Mouse (Mus musculus): Measurements from ENCODE around the gene Snrnp200.
"Not testable (repeated sequence)": the region's sequence is repeated elsewhere in the genome, so short reads cannot be mapped to it uniquely, and the experiment has no call there.

The Snrnp200 gene

DNA sequence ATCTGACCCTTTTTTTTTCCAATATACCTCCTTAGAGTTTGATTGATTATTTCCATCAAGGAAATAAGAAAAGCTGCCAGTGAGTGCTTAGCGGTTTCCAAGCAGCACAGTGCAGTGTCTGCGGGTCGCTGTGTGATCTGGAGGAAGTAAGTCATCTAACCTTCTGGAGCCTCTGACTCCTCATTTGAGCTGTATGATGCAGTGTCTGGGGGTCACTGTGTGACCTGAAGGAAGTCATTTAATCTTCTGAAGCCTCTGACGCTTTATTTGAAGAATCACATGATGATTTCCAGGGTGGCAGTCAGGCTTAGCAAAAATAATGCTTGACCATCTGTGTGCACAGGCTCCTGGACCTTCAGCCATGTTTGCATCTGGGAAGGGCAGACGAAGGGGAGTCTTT is 44.6 kb downstream of the Snrnp200 start:
- no peak for DNase-seq (ENCODE audit: extremely low read depth, low read depth, low spot score)

DNA sequence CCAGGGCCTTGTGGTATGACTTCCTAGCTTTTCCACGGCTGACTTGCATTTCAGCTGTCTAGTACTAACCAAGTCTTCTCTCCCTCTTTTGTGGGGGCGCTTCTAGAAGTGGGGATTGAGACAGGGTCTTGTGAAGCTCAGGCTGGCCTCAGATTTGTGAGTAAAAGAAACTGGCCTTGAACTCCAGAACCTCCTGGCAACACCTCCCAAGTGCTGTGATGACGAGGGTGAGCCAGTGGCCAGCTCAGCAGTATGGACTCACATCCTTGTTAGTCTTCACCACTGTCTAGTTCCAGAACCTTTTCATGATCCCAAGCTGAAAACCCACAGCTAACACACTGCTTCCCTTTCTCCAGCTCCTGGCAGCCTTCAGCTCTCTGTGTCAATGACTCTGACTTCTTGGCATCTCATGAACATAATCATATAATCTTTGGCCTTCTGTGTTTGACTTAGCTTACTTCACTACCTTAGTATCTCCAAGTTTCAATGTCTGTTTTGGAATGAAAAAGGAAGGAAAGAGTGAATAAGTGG is 46.5 kb downstream of the Snrnp200 start:
- DNase-seq (ENCODE audit: extremely low read depth, low read depth, low spot score) = no peak

DNA sequence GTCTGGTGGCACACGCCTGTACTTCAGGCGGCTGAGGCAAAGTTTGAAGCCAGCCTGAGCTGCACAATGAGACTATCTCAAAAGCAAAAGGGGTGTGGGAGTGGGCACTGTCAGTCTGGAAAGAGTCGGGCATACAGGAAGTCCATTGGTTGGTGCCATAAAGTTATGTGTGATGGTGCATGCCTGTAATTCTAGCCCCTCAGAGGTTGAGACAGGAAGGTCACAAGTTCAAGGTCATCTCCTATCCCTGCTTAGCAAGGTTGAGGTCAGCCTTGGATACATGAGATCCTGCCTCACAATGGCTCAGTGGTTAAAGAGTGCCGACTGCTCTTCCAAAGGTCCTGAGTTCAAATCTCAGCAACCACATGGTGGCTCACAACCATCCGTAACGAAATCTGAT is 47.1 kb downstream of the Snrnp200 start:
- no peak for DNase-seq (ENCODE audit: extremely low read depth, low read depth, low spot score)

DNA sequence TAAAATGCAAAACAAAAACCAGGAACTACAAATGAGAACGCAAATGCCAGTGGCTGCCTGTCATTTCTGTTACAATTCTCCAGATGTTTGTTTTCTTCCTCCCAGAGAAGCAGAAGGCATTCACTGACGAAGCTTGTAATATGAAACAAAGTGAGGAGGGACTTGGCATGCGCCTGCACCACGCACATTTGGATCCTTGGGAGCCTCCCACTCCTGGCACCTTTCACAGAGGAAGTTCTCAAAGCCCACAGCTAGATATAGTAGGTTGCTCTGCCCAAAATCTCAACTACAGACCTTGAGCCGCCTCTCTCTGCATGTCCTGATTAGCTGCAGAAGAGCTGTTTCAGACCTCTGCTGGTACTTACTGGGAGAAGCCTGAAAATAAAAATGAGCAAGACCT is 51.2 kb downstream of the Snrnp200 start:
- no peak for DNase-seq (ENCODE audit: extremely low read depth, low read depth, low spot score)

DNA sequence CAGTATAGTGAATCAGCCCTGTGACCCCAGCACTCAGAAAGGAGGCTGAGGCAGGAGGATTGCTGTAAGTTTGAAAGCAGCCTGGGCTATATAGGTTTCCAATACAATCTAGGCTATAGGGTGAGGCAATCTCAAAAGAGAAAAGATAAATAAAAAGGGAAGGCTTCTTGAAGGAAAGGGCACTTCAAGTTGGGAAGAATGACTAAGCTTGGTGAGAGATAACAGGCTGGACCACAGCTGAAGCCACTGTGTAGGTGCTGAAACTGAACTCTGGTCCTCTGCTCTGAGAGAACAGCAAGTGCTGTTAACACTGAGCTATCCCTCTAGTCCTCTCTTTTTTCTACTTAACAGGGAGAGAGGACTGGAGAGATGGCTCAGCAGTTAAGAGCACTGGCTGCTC is 54.3 kb downstream of the Snrnp200 start:
- DNase-seq (ENCODE audit: extremely low read depth, low read depth, low spot score) = no peak

DNA sequence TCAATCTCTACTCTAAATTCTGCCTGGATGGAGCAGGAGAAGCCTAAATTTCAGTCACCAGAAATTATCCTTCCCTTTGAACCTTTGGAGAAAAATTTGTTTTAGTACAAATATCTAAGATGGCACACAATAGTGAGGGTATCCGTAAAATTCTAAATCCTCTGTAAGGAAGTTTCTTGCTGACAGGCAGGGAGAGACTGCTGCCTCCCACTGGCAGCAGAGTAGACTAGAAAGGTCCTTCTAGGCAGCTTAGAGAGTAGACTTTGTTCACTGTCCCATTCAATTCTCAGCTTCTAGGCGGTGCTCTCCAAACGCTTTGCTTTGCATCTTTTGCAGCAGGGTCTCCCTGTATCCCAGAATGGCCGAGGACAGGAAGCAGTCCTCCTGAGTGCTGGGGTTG is 59.7 kb downstream of the Snrnp200 start:
- no peak for DNase-seq (ENCODE audit: extremely low read depth, low read depth, low spot score)

DNA sequence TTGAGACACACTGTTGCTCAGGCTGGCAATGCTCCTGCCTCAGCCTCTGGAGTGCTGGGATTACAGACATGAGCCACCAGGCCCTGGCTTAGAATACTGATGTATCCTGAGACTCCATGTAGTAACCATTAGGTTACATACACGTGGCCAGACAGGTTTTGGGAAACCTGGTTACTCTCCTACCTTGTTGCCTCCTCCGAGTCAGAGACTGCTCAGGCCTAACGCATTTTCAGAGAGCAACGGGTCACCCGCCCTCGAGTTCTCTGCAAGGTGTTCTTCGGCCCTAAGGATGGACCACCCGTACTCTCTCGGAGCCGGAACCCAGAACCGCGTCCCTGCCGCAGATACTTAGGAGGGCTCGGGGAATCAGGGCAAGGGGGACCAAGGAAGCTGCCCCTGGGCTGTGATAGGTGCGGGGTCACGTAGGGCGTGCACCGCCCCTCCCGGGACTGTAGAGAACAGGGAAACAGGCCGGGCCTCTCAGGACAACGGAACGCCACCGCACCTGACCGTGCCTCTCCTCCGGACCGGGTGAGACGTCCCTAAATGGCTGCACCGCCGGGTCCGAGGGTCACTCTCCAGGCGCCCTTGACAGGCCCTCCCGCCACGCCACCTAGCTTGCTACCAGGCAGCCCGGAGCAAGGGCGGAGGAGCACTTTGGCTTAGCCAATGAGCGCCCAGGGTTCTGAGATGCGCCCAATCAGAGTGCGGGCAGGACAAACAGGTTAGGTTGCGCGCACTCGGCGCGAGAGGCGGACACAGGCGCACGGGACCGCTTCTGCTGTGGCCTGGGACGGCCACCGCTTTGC is 61.5 kb downstream of the Snrnp200 start, which contains the start of gene Stard7:
Gene Stard7 (plus strand): TSS at position 728 of the 809 bp plus-strand sequence.
- peak; percentile 73 for DNase-seq (ENCODE audit: extremely low read depth, low read depth, low spot score)

DNA sequence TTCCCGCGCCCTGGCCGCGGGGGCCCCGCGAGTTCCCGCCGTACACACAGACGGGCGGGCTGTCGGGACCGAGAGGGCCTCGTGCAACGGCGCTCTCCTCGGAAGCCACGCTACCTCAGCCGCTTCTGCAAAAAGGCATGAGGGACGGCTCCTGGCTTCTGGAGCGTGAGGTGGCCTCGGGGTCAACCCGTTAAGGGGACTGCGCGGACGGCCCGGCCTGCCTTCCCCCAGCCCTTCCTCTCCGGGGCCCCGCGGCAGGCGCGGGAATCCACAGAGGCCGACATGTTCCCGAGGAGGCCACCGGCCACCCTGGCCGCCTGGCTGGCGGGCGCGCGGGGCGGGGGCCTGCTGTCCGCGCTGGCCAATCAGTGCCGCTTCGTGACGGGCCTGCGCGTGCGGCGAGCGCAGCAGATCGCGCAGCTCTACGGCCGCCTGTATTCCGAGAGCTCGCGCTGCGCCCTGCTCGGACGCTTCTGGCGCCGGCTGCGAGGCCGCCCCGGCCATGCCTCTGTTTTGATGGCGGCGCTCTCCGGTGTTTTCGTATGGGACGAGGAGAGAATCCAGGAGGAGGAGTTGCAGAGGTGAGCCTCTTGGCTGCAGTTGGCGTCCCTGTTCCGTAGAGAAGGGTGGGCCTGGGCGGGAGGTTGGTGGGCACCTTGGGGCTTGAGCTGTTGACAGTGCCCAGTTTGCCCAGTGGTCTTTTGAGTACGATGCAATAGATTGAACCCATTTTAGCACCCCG is 62.3 kb downstream of the Snrnp200 start:
- DNase-seq (ENCODE audit: extremely low read depth, low read depth, low spot score) = no peak

DNA sequence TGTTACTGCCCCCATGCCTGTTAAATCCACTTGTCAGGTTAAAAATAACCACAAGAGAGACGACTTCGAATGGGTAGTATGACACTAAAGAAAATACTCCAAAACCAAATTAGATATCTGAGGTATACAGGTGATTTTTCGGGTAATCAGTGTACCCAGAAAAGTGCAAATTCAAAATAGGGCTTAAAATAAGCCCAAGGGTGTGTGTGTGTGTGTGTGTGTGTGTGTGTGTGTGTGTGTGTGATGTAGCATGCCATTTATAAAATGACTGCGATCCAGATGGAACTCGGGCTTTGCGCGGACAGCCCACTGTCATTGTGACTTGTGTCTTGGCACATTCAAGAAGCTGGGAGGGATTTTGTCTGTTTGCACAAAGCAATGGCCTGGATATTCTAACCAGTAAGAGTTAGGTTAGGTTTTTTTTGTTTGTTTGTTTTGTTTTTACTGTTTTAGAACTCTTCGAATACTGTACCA is 62.9 kb downstream of the Snrnp200 start:
- no peak for DNase-seq (ENCODE audit: extremely low read depth, low read depth, low spot score)

DNA sequence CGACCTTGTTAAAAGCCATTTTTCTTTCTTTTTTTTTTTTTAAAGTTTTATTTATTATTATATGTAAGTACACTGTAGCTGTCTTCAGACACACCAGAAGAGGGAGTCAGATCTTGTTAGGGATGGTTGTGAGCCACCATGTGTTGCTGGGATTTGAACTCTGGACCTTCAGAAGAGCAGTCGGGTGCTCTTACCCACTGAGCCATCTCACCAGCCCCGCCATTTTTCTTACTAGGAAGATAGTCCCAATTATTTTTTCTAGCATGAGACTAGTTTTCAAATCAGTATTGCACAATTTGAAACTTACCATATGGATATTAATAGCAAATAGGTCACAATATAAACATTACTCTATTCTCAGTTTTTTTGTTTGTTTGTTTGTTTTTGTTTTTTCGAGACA is 63.9 kb downstream of the Snrnp200 start:
- not testable (repeated sequence) for DNase-seq (ENCODE audit: extremely low read depth, low read depth, low spot score)

DNA sequence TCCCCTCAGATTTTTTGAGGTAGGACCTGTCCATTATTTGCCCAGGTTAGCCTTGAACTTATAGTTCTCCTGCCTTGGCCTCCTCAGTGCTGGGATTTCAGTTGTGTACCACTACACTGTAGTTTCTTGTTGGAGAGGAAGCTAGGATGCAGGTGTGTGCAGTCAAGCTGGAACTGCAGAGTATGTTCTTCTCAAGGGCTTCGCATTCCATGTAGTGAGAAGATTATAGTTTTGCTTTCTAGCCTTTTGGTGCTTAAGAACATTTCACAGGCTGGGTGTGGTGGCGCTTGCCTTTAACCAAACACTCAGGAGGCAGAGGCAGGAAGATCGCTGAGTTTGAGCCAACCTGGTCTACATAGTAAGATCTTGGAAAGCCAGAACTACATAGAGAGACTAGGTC is 64.6 kb downstream of the Snrnp200 start:
- DNase-seq (ENCODE audit: extremely low read depth, low read depth, low spot score) = no peak

DNA sequence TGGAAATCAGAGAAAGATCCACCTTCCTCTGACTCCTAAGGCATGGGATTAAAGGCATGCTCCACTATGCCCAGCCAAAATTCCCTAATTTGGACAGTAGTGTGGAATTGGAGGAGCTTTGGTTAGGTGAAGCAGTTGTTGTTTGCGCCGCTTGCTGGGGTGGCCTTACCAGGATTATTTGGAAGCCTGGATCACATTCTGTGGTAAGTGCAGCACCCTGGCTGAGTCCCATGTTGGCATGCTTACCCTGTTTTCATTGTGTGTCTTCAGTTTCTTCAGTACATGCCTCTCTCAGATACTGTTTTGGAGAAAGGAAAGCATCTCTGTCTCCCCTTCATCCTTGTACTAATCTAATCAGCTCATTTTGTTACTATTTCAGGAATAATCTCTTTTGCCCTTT is 66.4 kb downstream of the Snrnp200 start:
- no peak for DNase-seq (ENCODE audit: extremely low read depth, low read depth, low spot score)

DNA sequence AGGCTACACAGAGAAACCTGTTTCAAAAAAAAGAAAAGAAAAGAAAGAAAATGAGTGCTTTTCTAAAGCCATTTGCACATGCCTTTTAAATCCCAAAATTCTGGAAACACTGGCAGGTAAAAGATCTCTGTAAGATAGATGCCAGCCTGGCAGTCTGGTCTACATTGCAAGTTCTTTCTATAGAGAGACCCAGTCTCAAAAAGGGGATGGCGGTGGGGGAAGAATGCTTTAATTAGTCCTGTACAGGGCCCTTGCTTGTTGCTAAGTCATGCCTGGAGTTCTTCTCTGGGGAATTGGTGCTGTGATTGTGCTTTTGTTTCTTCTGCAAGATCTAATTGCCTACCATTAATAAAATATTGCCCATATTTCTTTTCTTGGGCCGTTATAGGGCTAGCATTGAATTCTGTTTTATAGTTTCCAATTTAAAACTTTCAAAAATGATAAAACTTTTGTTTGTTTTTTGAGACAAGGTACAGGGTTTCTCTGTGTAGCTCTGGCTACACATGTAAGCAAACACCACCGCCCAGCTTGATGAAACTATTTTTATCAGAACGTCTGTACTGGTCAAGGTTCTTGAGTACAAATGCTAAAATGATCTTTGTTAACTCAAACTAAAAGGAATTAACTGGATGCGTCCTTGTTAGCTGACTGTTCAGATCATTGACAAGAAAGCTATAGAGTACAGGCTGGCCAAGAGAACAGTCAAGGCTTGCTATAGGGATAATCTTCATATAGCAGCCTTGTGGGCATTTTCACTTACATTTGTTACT is 67.5 kb downstream of the Snrnp200 start:
- no peak for DNase-seq (ENCODE audit: extremely low read depth, low read depth, low spot score)

DNA sequence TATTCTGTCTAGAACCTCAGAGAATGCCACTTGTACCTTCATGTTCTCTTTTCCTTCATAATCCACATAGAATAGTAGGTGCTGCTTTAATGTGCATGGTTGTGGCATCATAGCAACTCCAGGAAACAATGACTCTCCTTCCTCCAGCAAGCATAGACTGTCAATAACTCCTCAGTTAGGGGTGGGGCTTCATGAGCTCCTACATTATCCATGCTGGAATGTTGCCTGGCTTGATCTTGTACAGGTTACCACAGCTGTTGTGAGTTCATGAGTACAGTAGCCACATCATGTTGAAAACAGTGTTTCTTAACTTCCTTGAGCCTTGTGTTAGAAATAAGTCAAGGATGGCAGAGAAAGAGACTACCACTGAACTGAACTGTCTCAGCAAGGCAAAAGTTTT is 70.0 kb downstream of the Snrnp200 start:
- peak; percentile 62 for DNase-seq (ENCODE audit: extremely low read depth, low read depth, low spot score)

All from fat pad, adult 2 months (tissue).